ENCODE assay signal across 9 mouse cellular contexts in the genomic region with DNA sequence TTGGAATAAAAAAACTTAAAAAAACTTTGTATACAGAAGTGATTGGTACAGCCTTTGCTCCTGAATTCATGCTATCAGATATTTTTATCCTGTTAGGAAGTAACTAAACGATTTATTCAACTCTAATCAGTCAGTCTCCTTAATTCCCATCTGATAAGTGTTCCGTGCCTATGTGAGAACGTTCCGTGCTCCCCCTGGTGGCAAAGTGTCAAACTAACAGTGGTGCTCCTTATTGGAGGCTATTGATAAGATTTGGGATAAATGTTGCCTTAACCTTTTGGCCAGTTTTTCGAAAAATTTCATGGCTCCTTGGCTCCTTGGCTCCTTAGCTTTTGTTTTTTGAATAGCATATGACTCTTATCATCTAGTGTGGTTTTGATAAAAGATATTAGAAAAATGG.
DNase-seq lines count a peak whose midpoint lies in the region; ATAC-seq and TF ChIP-seq lines count a peak whose summit lies in the region.
"Had no signal": no experiment of that assay in that cellular context is flagged by ENCODE, and none has a peak within 500 bp of the region (broad histone marks: within the 10 kb centered on the region; RNA-seq: fewer than 3 reads in every experiment).

No protein-coding gene starts in this region.

- ATAC-seq in heart, postnatal 0 days (ENCODE audit: insufficient read depth, low read depth): no peak
- no peak for ATAC-seq in heart, embryonic 12.5 days (ENCODE audit: insufficient number of reproducible peaks, low FRiP score)
- ATAC-seq in G1E (ENCODE audit: extremely low read depth, insufficient number of reproducible peaks, low FRiP score, poor library complexity, severe bottlenecking): no peak
- ATAC-seq in megakaryocyte, adult 5-6 weeks (ENCODE audit: poor library complexity, severe bottlenecking): peak; percentile 94

- H3K9ac ChIP-seq in heart, postnatal 0 days (replicated peaks; ENCODE audit: low read depth, low read length): no peak overlapping the region
- no peak overlapping the region for H3K9ac ChIP-seq in heart, embryonic 12.5 days
- H3K9ac ChIP-seq: limb, embryonic 13.5 days had no signal

- no peak overlapping the region for H3K4me2 ChIP-seq in heart, postnatal 0 days (ENCODE audit: low read depth, low read length)
- H3K4me2 ChIP-seq in heart, embryonic 12.5 days: no peak overlapping the region
- H3K4me2 ChIP-seq: limb, embryonic 13.5 days had no signal

- no peaks in the 10 kb centered on the region for H3K9me3 ChIP-seq in heart, postnatal 0 days (replicated peaks; ENCODE audit: control insufficient read depth, low read length)
- no peaks in the 10 kb centered on the region for H3K9me3 ChIP-seq in heart, embryonic 12.5 days (replicated peaks)
- no peaks in the 10 kb centered on the region for H3K9me3 ChIP-seq in G1E (replicated peaks)
- H3K9me3 ChIP-seq: limb, embryonic 13.5 days had no signal

- intact Hi-C loops in gastrocnemius, adult 2 months (cut with DNase I): loop anchor here (2.0 to 10.0 kb wide), 4 partner anchors 49 to 371 kb away; no protein-coding TSS in a partner anchor

- no peaks in the 10 kb centered on the region for H3K27me3 ChIP-seq in heart, postnatal 0 days (ENCODE audit: control insufficient read depth, insufficient read depth, low read length)
- no peaks in the 10 kb centered on the region for H3K27me3 ChIP-seq in heart, embryonic 12.5 days (replicated peaks)
- H3K27me3 ChIP-seq in G1E (ENCODE audit: insufficient read depth, low read length): no peaks in the 10 kb centered on the region
- H3K27me3 ChIP-seq in splenic B cell, adult 2 months (ENCODE audit: control insufficient read depth, insufficient read depth, low read length, poor library complexity, severe bottlenecking): no peaks in the 10 kb centered on the region

- no peaks in the 10 kb centered on the region for H3K36me3 ChIP-seq in heart, postnatal 0 days (replicated peaks; ENCODE audit: control insufficient read depth, insufficient read depth, low read length)
- H3K36me3 ChIP-seq in heart, embryonic 12.5 days: no peaks in the 10 kb centered on the region
- peaks cover 9% of the 10 kb centered on the region for H3K36me3 ChIP-seq in G1E (replicated peaks)
- no peaks in the 10 kb centered on the region for H3K36me3 ChIP-seq in splenic B cell, adult 2 months (ENCODE audit: control insufficient read depth, insufficient read depth, low read length, poor library complexity, severe bottlenecking)
- H3K36me3 ChIP-seq: limb, embryonic 13.5 days had no signal

- no peak for DNase-seq in heart, postnatal 0 days (ENCODE audit: low spot score)
- DNase-seq in G1E (ENCODE audit: low spot score): no peak
- DNase-seq in cerebellum, adult 8-10 months: peak; percentile 17
- peak; percentile 64 for DNase-seq in gastrocnemius, adult 2 months
- DNase-seq in layer of hippocampus, adult 9-10 months (ENCODE audit: low spot score): peak; percentile 8
- peak; percentile 71 for DNase-seq in splenic B cell, adult 2 months (ENCODE audit: low read depth, low spot score)

- H3K27ac ChIP-seq in heart, postnatal 0 days (ENCODE audit: low read depth): no peak overlapping the region
- no peak overlapping the region for H3K27ac ChIP-seq in heart, embryonic 12.5 days (ENCODE audit: poor library complexity, severe bottlenecking)
- H3K27ac ChIP-seq in gastrocnemius, adult 2 months: no peak overlapping the region
- H3K27ac ChIP-seq: limb, embryonic 13.5 days had no signal

- TF ChIP-seq EP300 in heart, postnatal 0 days (IDR thresholded peaks at IDR 0.05; ENCODE audit: low read depth): no peak

- no peak overlapping the region for H3K4me3 ChIP-seq in heart, postnatal 0 days (ENCODE audit: low read depth, low read length)
- no peak overlapping the region for H3K4me3 ChIP-seq in heart, embryonic 12.5 days
- H3K4me3 ChIP-seq in G1E (ENCODE audit: low read depth, low read length): no peak overlapping the region
- H3K4me3 ChIP-seq in gastrocnemius, adult 2 months: no peak overlapping the region
- H3K4me3 ChIP-seq: limb, embryonic 13.5 days had no signal

- TF ChIP-seq CTCF in heart, postnatal 0 days (IDR thresholded peaks at IDR 0.05; ENCODE audit: low read depth): peak; percentile 55
- TF ChIP-seq CTCF in G1E (IDR thresholded peaks at IDR 0.05; ENCODE audit: low read depth, low read length): 0 out of 2 replicates have a peak, but pooled peaks have one; percentile 32
- peak; percentile 72 for TF ChIP-seq CTCF in gastrocnemius, adult 2 months (IDR thresholded peaks at IDR 0.05)

- H3K4me1 ChIP-seq in heart, postnatal 0 days (ENCODE audit: control insufficient read depth, insufficient read depth): no peaks in the 10 kb centered on the region
- H3K4me1 ChIP-seq in heart, embryonic 12.5 days (replicated peaks): no peaks in the 10 kb centered on the region
- H3K4me1 ChIP-seq in G1E (ENCODE audit: insufficient read depth, low read depth, low read length): peaks cover 9% of the 10 kb centered on the region
- H3K4me1 ChIP-seq: limb, embryonic 13.5 days had no signal

- WGBS in heart, postnatal 0 days: 6% methylated on average over 5 of the region's 5 CpGs
- WGBS in heart, embryonic 12.5 days: 12% methylated on average over 5 of the region's 5 CpGs

Comparison
In these comparisons a context has a peak if more than half of its experiments do, and no peak if none do; other contexts are left out.
1. DNase-seq: peak in cerebellum, adult 8-10 months (single experiment), gastrocnemius, adult 2 months (single experiment), layer of hippocampus, adult 9-10 months (single experiment) and splenic B cell, adult 2 months (single experiment); none in heart, postnatal 0 days (single experiment) and G1E (single experiment).
2. Peak in every context shown above with its lines, with median percentiles within 50 percentile points of each other: CTCF ChIP-seq.